Mouse (Mus musculus) embryonic facial prominence, embryonic 12.5 days (tissue): ENCODE data around the gene Snd1. TPM values are rescaled to one million over a fixed set of nuclear protein-coding genes. Genes with fewer than 3 reads are reported as not detected.

ENCODE experiments used
- ATAC-seq: fragments of 200-750 bp; cut with Nextera tagmentation; 2 replicates; pipeline ENCODE4 v1.8.0; 2017; ENCODE audit not compliant: insufficient number of reproducible peaks, insufficient read depth, low FRiP score, low TSS enrichment
- H3K27ac ChIP-seq: fragments of 300-500 bp; sonication (generic); 2 replicates; pipeline ENCODE4 v1.5.1; 2016; ENCODE audit warnings: mild to moderate bottlenecking
- H3K27me3 ChIP-seq: fragments of 300-500 bp; sonication (generic); 2 replicates; pipeline ENCODE4 v1.6.1; 2016; ENCODE audit warnings: mild to moderate bottlenecking, moderate library complexity
- H3K36me3 ChIP-seq: fragments of 300-500 bp; sonication (generic); 2 replicates; pipeline ENCODE4 v1.6.1; 2016; ENCODE audit warnings: mild to moderate bottlenecking
- H3K4me1 ChIP-seq: fragments of 300-500 bp; sonication (generic); 2 replicates; pipeline ENCODE4 v1.6.1; 2016
- H3K4me2 ChIP-seq: fragments of 300-500 bp; sonication (generic); replicated peaks from 2 replicates; pipeline ENCODE4 v1.6.1; 2016; ENCODE audit warnings: mild to moderate bottlenecking, moderate library complexity
- H3K4me3 ChIP-seq: fragments of 300-500 bp; sonication (generic); 2 replicates; pipeline ENCODE4 v1.5.1; 2016; ENCODE audit warnings: mild to moderate bottlenecking
- H3K9ac ChIP-seq: fragments of 300-500 bp; sonication (generic); 2 replicates; pipeline ENCODE4 v1.6.1; 2016; ENCODE audit warnings: mild to moderate bottlenecking, moderate library complexity
- H3K9me3 ChIP-seq: fragments of 300-500 bp; sonication (generic); 2 replicates; pipeline ENCODE4 v1.6.1; 2016; ENCODE audit warnings: mild to moderate bottlenecking, moderate library complexity
- WGBS: fragments of 180-500 bp; shearing (Covaris S2); methylation state at CpG from one replicate; pipeline ENCODE4 v1.1.7; 2016; 5-methylcytosine and 5-hydroxymethylcytosine counted together
- polyA plus RNA-seq: library from polyadenylated mRNA; unstranded; fragments of >200 nt; fragmentation: Nextera tagmentation; extraction: Ambion mirVana; gene quantifications from 2 replicates; pipeline ENCODE4 v1.2.1, GENCODE M21; 2016

Snd1 gene
- polyA plus RNA-seq, 1 experiment from 2014 or later, result 133 TPM

GRCm38 (mm10) chr6:28603823-28604222, 128.9 kb downstream of the Snd1 start:
- no peak overlapping the region for H3K4me2 ChIP-seq
- H3K9me3 ChIP-seq, result no peaks in the 10 kb centered on the region
- WGBS, result 57% methylated on average over 3 of the region's 3 CpGs
- H3K27ac ChIP-seq, result no peak overlapping the region
- peaks cover 3% of the 10 kb centered on the region; the same call in 1 of the 2 replicates for H3K4me1 ChIP-seq
- H3K36me3 ChIP-seq, result no peaks in the 10 kb centered on the region
- no peak overlapping the region for H3K9ac ChIP-seq
- H3K4me3 ChIP-seq, result no peak overlapping the region
- no peaks in the 10 kb centered on the region for H3K27me3 ChIP-seq
- ATAC-seq, result no peak

- Histone ChIP-seq H3K4me2 (no peak overlapping the region), H3K4me1 (no peaks in the 10 kb centered on the region), H3K9ac (no peak overlapping the region), H3K27ac (no peak overlapping the region), H3K9me3 (no peaks in the 10 kb centered on the region), H3K36me3 (no peaks in the 10 kb centered on the region), H3K27me3 (no peaks in the 10 kb centered on the region), H3K4me3 (no peak overlapping the region)
- ATAC-seq, result no peak
- 88% methylated on average over 4 of the region's 4 CpGs for WGBS
These were observed 134.4 kb downstream of the Snd1 start for GRCm38 (mm10) chr6:28609291-28609690.

GRCm38 (mm10) chr6:28610127-28610526, 135.2 kb downstream of the Snd1 start:
- no peaks in the 10 kb centered on the region for H3K4me1 ChIP-seq
- no peak overlapping the region for H3K4me3 ChIP-seq
- H3K27ac ChIP-seq, result no peak overlapping the region
- 97% methylated on average over 1 of the region's 1 CpGs for WGBS
- no peak for ATAC-seq
- H3K4me2 ChIP-seq, result no peak overlapping the region
- no peak overlapping the region for H3K9ac ChIP-seq
- no peaks in the 10 kb centered on the region for H3K9me3 ChIP-seq
- no peaks in the 10 kb centered on the region for H3K36me3 ChIP-seq
- no peaks in the 10 kb centered on the region for H3K27me3 ChIP-seq

- no peak overlapping the region for H3K4me2 ChIP-seq
- no peaks in the 10 kb centered on the region for H3K9me3 ChIP-seq
- WGBS, result 82% methylated on average over 4 of the region's 4 CpGs
- peaks cover 6% of the 10 kb centered on the region for H3K4me1 ChIP-seq
- ATAC-seq, result no peak
- H3K27ac ChIP-seq, result no peak overlapping the region
- H3K27me3 ChIP-seq, result no peaks in the 10 kb centered on the region
- no peak overlapping the region for H3K9ac ChIP-seq
- no peak overlapping the region for H3K4me3 ChIP-seq
- no peaks in the 10 kb centered on the region for H3K36me3 ChIP-seq
These were observed 138.5 kb downstream of the Snd1 start for GRCm38 (mm10) chr6:28613441-28613840.

GRCm38 (mm10) chr6:28614856-28615255, 139.9 kb downstream of the Snd1 start:
- Histone ChIP-seq H3K4me1 (peaks cover 17% of the 10 kb centered on the region), H3K27ac (no peak overlapping the region), H3K36me3 (no peaks in the 10 kb centered on the region), H3K4me3 (no peak overlapping the region), H3K4me2 (no peak overlapping the region), H3K27me3 (no peaks in the 10 kb centered on the region), H3K9me3 (no peaks in the 10 kb centered on the region), H3K9ac (no peak overlapping the region)
- WGBS, result 90% methylated on average over 4 of the region's 4 CpGs
- ATAC-seq, result no peak

- ATAC-seq, result no peak
- Histone ChIP-seq H3K4me3 (no peak overlapping the region), H3K4me1 (peaks cover 17% of the 10 kb centered on the region), H3K9me3 (no peaks in the 10 kb centered on the region), H3K4me2 (no peak overlapping the region), H3K27me3 (no peaks in the 10 kb centered on the region), H3K27ac (no peak overlapping the region), H3K36me3 (no peaks in the 10 kb centered on the region), H3K9ac (no peak overlapping the region)
- WGBS, result 94% methylated on average over 3 of the region's 3 CpGs
These were observed 140.5 kb downstream of the Snd1 start for GRCm38 (mm10) chr6:28615408-28615807.

GRCm38 (mm10) chr6:28615966-28616365, 141.0 kb downstream of the Snd1 start:
- Histone ChIP-seq H3K4me3 (no peak overlapping the region), H3K27me3 (no peaks in the 10 kb centered on the region), H3K4me1 (peaks cover 17% of the 10 kb centered on the region), H3K4me2 (no peak overlapping the region), H3K27ac (no peak overlapping the region), H3K36me3 (no peaks in the 10 kb centered on the region), H3K9me3 (no peaks in the 10 kb centered on the region), H3K9ac (no peak overlapping the region)
- WGBS, result 59% methylated on average over 3 of the region's 3 CpGs
- no peak for ATAC-seq

- 67% methylated on average over 3 of the region's 3 CpGs for WGBS
- Histone ChIP-seq H3K9me3 (no peaks in the 10 kb centered on the region), H3K27ac (no peak overlapping the region), H3K4me2 (no peak overlapping the region), H3K4me1 (peaks cover 17% of the 10 kb centered on the region), H3K9ac (no peak overlapping the region), H3K36me3 (no peaks in the 10 kb centered on the region), H3K4me3 (no peak overlapping the region), H3K27me3 (no peaks in the 10 kb centered on the region)
- no peak for ATAC-seq
These were observed 143.4 kb downstream of the Snd1 start for GRCm38 (mm10) chr6:28618299-28618698.

- WGBS, result 48% methylated on average over 7 of the region's 7 CpGs
- no peaks in the 10 kb centered on the region for H3K27me3 ChIP-seq
- no peak overlapping the region for H3K4me3 ChIP-seq
- no peaks in the 10 kb centered on the region for H3K36me3 ChIP-seq
- no peak overlapping the region for H3K9ac ChIP-seq
- no peak overlapping the region for H3K4me2 ChIP-seq
- no peaks in the 10 kb centered on the region for H3K9me3 ChIP-seq
- peaks cover 17% of the 10 kb centered on the region for H3K4me1 ChIP-seq
- ATAC-seq, result 0 out of 2 replicates have a peak, but pooled peaks have one; percentile 41
- no peak overlapping the region for H3K27ac ChIP-seq
These were observed 143.8 kb downstream of the Snd1 start for GRCm38 (mm10) chr6:28618751-28619153.

- H3K9ac ChIP-seq, result no peak overlapping the region
- H3K9me3 ChIP-seq, result no peaks in the 10 kb centered on the region
- H3K4me1 ChIP-seq, result peaks cover 17% of the 10 kb centered on the region
- no peak overlapping the region for H3K27ac ChIP-seq
- no peak overlapping the region for H3K4me3 ChIP-seq
- 85% methylated on average over 4 of the region's 4 CpGs for WGBS
- H3K36me3 ChIP-seq, result 0 out of 2 replicates have a peak, but pooled peaks cover 3% of the 10 kb centered on the region
- H3K27me3 ChIP-seq, result no peaks in the 10 kb centered on the region
- no peak for ATAC-seq
- H3K4me2 ChIP-seq, result no peak overlapping the region
These were observed 146.5 kb downstream of the Snd1 start for GRCm38 (mm10) chr6:28621431-28621830.

- no peak overlapping the region for H3K4me2 ChIP-seq
- no peak overlapping the region for H3K27ac ChIP-seq
- H3K36me3 ChIP-seq, result 0 out of 2 replicates have a peak, but pooled peaks cover 3% of the 10 kb centered on the region
- whole genome bisulfite sequencing, result 87% methylated on average over 5 of the region's 5 CpGs
- no peak overlapping the region for H3K9ac ChIP-seq
- H3K9me3 ChIP-seq, result no peaks in the 10 kb centered on the region
- ATAC-seq, result no peak
- no peak overlapping the region for H3K4me3 ChIP-seq
- peaks cover 17% of the 10 kb centered on the region for H3K4me1 ChIP-seq
- H3K27me3 ChIP-seq, result no peaks in the 10 kb centered on the region
These were observed 147.0 kb downstream of the Snd1 start for GRCm38 (mm10) chr6:28621961-28622360.

GRCm38 (mm10) chr6:28622522-28622921, 147.6 kb downstream of the Snd1 start:
- Histone ChIP-seq H3K9me3 (no peaks in the 10 kb centered on the region), H3K4me2 (no peak overlapping the region), H3K27me3 (no peaks in the 10 kb centered on the region), H3K27ac (no peak overlapping the region), H3K4me1 (peaks cover 17% of the 10 kb centered on the region), H3K4me3 (no peak overlapping the region), H3K36me3 (0 out of 2 replicates have a peak, but pooled peaks cover 3% of the 10 kb centered on the region), H3K9ac (no peak overlapping the region)
- WGBS, result 72% methylated on average over 6 of the region's 6 CpGs
- ATAC-seq, result no peak

- Histone ChIP-seq H3K9me3 (no peaks in the 10 kb centered on the region), H3K4me1 (peaks cover 16% of the 10 kb centered on the region), H3K4me3 (no peak overlapping the region), H3K27ac (no peak overlapping the region), H3K27me3 (no peaks in the 10 kb centered on the region), H3K4me2 (no peak overlapping the region), H3K36me3 (0 out of 2 replicates have a peak, but pooled peaks cover 3% of the 10 kb centered on the region), H3K9ac (no peak overlapping the region)
- WGBS, result 79% methylated on average over 3 of the region's 3 CpGs
- ATAC-seq, result no peak
These were observed 148.0 kb downstream of the Snd1 start for GRCm38 (mm10) chr6:28622963-28623362.
